Mouse (Mus musculus): ENCODE data around the gene Tmtc1. TPM values are rescaled to one million over a fixed set of nuclear protein-coding genes. Genes with fewer than 3 reads are reported as not detected.

The Tmtc1 gene
- total RNA-seq, 1 experiment from 2014 or later, result under 0.01 TPM

GRCm38 (mm10) chr6:148257805-148258204 lies 186.4 kb downstream of the Tmtc1 start:
- ATAC-seq (replicated peaks; ENCODE audit: low read depth, poor library complexity, severe bottlenecking), result peak; percentile 89

DNA sequence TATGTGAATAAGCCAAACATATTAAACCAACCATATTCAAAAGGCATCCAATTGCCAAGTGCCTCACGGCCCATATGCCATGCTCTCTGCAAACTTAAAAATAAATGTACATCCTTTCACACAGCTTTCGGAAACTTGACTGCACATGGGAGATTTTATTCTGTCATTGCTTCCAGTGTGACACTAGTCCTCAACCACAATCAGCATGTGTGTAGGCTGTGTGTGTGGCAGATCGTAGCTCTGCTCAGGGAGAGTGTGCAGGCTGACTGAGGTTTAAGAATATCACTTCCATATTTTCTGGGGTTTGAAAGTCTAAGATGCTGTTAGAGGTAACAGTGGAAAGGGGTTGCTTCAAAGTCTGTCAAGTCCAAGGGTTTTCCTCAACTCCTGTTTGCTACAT lies 188.1 kb downstream of the Tmtc1 start:
- peak; percentile 37 for ATAC-seq (replicated peaks; ENCODE audit: low read depth, poor library complexity, severe bottlenecking)

GRCm38 (mm10) chr6:148255395-148256053 lies 188.7 kb downstream of the Tmtc1 start:
- no peak for ATAC-seq (replicated peaks; ENCODE audit: low read depth, poor library complexity, severe bottlenecking)

DNA sequence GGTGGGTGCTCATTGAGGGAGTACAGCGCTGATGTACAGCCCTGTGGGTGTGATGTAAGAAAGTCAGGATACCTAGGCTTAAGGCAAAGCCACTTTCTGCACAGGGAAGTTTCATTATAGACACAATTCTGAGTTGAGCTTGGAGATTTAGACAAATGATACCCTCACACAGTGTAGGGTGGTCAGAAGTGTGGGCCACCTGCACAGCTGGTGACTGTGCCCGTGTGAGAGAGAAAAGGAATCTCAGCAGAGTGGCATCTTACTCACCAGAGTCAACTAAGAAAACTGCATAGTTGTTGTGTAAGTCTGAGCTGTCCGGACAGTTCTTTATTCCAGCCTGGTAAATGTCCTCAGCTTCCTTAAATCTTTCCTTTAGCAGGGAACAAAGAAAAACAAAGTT lies 195.0 kb downstream of the Tmtc1 start:
- ATAC-seq (replicated peaks; ENCODE audit: low read depth, poor library complexity, severe bottlenecking), result no peak

GRCm38 (mm10) chr6:148248625-148249024 lies 195.6 kb downstream of the Tmtc1 start:
- ATAC-seq (replicated peaks; ENCODE audit: low read depth, poor library complexity, severe bottlenecking), result peak; percentile 69

GRCm38 (mm10) chr6:148246544-148246943 lies 197.6 kb downstream of the Tmtc1 start:
- peak; percentile 78 for ATAC-seq (replicated peaks; ENCODE audit: low read depth, poor library complexity, severe bottlenecking)

- ATAC-seq (replicated peaks; ENCODE audit: low read depth, poor library complexity, severe bottlenecking), result no peak
These were observed 199.4 kb downstream of the Tmtc1 start for GRCm38 (mm10) chr6:148244836-148245235.

DNA sequence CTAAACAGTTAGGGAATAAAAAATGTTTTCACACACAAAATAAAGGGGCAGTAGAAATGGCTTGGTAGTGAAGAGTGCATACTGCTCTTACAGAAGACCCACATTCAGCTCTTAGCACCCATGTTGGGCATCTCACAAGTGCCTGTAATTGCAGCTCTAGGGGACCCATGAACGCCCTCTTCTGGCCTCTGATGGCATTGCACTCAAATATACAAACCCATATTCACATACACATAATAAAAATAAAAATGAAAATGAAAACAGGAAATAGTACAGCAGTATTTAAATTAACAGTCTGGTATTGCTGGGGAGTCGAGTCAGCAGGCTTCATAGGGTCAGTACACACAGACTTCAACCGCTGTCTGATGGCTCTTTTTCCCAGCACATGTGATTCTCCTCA lies 201.9 kb downstream of the Tmtc1 start:
- no peak for ATAC-seq (replicated peaks; ENCODE audit: low read depth, poor library complexity, severe bottlenecking)

DNA sequence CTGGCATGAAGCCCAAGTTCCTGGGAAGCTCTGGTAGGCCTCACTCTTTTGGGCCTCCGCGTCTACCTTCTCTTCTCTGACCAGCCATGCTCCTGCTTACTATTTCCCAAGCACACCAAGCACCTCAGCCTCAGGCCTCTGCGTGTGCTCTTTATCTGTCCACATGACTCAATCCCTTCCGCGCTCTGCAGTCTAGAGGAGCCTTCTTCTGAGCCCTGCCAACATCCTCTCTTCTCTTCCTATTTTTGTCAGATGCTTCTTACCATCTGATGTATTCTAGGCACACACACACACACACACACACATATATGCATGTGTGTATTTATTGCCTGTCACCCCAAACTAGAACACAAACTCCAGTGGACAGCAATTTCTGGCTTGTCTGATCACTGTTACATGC lies 202.5 kb downstream of the Tmtc1 start:
- no peak for ATAC-seq (replicated peaks; ENCODE audit: low read depth, poor library complexity, severe bottlenecking)

DNA sequence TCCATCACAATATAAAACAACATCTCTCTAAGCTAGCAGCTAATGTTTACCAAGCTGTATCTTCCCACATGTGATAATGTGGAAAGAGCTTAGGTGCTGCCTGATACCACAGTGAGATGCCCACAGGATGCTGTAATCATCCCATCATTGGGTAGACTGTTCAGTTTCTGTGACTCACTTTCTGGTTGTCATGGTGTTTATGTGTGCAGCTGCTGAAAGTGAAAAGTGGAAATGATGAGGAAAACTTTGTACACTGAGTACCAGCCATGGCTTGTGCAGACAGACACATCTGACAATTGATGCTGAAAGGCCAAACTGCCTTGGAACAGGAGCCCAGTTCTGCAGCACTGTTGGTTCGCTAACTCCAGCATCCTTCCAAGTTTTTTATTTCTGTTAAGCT lies 204.9 kb downstream of the Tmtc1 start:
- no peak for ATAC-seq (replicated peaks; ENCODE audit: low read depth, poor library complexity, severe bottlenecking)

- no peak for ATAC-seq (replicated peaks; ENCODE audit: low read depth, poor library complexity, severe bottlenecking)
These were observed 206.7 kb downstream of the Tmtc1 start for GRCm38 (mm10) chr6:148237453-148237852.

- no peak for ATAC-seq (replicated peaks; ENCODE audit: low read depth, poor library complexity, severe bottlenecking)
These were observed 209.9 kb downstream of the Tmtc1 start for GRCm38 (mm10) chr6:148234105-148234828.

GRCm38 (mm10) chr6:148227542-148227941 lies 216.6 kb downstream of the Tmtc1 start:
- ATAC-seq (replicated peaks; ENCODE audit: low read depth, poor library complexity, severe bottlenecking), result no peak

DNA sequence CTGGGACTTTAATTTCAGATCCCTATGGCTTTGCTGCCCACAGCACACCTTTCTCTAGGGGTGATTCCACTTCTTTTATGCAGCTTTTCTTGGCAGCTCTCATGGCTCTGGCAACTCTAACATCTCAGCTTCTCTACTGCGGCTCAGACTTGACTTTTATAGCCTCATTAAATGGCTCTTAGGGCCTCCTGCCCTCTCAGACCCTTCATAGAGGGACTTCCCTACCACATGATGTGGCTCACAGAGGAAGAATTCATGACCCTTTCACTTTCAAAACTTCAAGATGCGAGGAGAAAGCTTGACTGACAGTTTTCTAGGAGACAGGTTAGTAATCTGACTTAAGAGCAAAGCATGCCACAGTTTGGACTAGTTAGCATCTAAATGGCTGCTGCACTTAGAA lies 221.5 kb downstream of the Tmtc1 start:
- ATAC-seq (replicated peaks; ENCODE audit: low read depth, poor library complexity, severe bottlenecking), result no peak

- peak; percentile 82 for ATAC-seq (replicated peaks; ENCODE audit: low read depth, poor library complexity, severe bottlenecking)
These were observed 225.7 kb downstream of the Tmtc1 start for GRCm38 (mm10) chr6:148218235-148219076.

DNA sequence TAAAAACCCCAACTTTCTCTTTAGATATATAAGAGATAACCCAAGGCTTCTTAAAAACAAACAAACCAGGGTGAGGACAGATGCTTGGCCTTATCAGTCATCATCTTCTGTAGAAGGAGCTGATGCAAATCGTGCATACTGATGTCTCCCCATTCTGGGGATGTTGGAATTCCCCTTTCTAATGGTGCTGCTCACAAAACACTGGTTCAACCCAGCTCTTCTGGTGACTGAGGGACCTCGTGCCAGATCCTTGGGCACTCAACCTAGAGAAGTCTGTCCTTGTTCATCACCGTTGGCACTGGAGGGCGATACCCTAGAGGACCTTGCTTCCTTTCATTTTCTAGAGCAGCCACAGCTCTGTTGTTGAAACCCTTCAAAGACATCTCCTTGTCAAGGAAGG lies 227.4 kb downstream of the Tmtc1 start:
- no peak for ATAC-seq (replicated peaks; ENCODE audit: low read depth, poor library complexity, severe bottlenecking)

DNA sequence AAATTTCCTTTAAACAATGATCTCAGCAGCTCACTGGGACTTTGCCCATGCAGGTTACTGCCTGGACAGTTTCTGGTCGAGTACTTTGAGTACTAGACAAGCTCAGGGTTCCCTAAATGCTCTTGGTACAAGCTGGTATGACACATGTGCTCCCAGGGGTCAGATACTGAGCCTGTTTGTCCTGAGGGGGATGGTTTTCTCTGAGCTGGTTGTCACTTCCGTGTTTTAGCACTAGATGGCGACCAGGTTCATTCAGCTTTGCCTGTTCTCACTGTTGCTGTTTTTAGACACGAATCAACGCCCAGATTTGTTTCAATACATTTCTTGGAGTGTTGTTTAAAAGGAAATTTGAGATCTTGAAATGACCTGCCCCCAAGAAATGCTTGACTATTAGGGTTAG lies 229.4 kb downstream of the Tmtc1 start:
- peak; percentile 58 for ATAC-seq (replicated peaks; ENCODE audit: low read depth, poor library complexity, severe bottlenecking)

GRCm38 (mm10) chr6:148211897-148212680 lies 232.1 kb downstream of the Tmtc1 start, which contains the start of gene Ergic2:
Ergic2 (minus strand) TSS chr6:148212374.
- ATAC-seq (replicated peaks; ENCODE audit: low read depth, poor library complexity, severe bottlenecking), result peak; percentile 93

DNA sequence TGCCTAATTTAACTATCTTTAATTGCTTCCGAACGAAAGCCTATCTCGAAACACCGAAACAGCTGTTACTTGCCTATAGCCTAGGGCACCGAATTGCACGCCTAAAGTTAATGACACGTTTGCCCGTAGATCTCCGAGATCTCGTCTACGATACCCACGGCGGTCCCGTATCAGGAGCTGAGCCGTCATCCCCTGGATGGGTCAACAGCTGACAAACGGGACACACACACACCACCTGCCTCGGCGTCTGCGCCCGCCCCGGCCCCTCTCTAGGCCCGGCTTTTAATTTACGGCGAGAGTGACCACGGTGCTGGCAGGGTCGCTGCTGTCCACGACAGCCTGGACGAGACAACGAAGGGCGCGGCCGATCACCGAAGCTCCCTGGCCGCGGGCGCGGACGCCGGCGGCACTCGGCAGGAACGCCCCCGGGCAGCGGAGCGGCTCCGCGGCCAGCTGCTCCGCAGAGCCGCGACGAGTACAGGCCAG lies 232.8 kb downstream of the Tmtc1 start:
- ATAC-seq (replicated peaks; ENCODE audit: low read depth, poor library complexity, severe bottlenecking), result peak; percentile 6

GRCm38 (mm10) chr6:148207522-148207921 lies 236.7 kb downstream of the Tmtc1 start:
- no peak for ATAC-seq (replicated peaks; ENCODE audit: low read depth, poor library complexity, severe bottlenecking)
